Mouse (Mus musculus) spleen, postnatal 10 days (tissue): Measurements from ENCODE around the gene Adcy5.
A peak's percentile ranks its signal among the peaks of the same experiment; 100 is the strongest.

Experiments used
- DNase-seq, 2 experiments: peaks; one replicate each; pipeline ENCODE4 v3.0.0; 2021 to 2022; ENCODE audit warnings: low spot score in 2 of 2

Gene Adcy5

GRCm38 (mm10) chr16:35154641-35155390, at the start of gene Adcy5:
Gene Adcy5, plus strand, starts transcription at chr16:35154877.
- no peak for DNase-seq

GRCm38 (mm10) chr16:35107985-35108384, 46.7 kb upstream of the Adcy5 start:
- no peak for DNase-seq

- no peak for DNase-seq
These were observed 45.5 kb upstream of the Adcy5 start for GRCm38 (mm10) chr16:35109156-35109555.

DNA sequence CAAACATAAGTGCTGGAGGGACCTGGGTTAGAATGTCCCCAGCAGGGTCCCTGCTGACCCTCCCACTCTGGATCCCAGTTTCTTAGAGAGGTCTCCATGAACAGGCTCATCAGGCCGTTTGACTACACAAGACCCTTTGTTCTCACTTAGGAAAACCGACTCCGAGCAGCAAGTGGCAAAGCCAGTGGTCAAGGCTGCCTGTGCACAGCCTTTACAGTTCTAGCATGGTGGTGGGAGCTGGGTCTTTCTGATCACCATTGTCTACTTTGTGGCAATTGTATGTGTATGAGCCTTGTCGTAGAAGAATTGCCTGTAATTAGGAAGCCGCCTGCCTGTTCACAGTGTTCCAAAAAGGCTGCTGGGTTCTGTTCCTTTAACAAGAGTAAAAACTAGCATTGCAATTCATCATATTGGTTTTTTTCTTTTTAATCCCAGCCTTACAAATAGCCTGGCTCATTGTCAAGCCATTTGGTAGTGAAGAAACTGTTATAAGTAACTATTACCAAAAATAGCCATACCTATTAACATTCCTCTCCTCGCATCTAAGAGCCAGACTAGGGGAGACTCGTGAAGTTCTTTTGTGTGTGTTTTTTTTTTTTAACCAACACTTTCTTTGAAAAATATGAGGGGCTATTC, 44.9 kb upstream of the Adcy5 start:
- DNase-seq: no peak

- DNase-seq: peak; percentile 59 to 78
These were observed 44.1 kb upstream of the Adcy5 start for GRCm38 (mm10) chr16:35110410-35111142.

DNA sequence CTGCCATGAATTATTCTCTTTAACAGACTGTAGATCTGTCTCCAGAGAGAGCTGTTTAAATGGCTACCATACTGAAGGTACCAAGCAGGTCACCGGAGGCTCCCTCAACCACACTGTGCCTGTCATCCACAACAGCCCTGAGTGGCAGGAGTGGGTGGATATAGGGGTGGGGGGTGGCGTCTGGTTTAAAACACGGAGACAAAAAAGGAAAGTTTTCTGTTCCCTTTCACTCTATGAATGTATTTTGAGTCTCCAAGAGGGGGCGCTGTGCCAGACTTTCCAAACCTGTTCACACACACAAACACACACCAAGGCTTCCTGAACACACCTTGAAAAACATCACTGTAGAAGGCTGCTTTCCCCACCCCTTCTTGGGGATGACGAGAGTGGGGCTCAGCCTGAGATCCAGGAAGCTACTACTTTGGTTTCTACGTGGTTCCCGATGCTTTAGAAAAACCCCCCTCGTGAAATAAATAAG, 43.5 kb upstream of the Adcy5 start:
- DNase-seq: peak in 1 of 2 experiments; percentile 29

DNA sequence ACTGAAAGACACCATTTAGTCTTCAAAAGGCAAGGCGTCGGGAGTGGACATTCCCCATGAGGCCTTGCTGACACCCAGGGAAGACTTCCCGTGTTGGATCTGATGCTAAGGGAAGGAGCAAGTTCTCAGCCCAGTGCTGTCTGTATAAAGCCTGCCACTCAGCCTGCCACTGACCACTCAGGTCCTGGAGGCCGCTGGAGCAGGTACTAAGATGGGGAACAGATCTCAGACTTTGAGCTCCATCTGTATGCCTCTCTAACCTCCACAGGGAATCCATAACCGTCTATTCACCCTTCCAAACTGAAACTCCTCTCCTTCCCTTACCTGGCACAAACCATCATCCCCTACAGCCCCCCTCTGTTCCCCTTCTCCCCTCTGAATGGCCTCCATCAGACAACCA, 41.2 kb upstream of the Adcy5 start:
- DNase-seq: no peak

GRCm38 (mm10) chr16:35116328-35116956, 38.2 kb upstream of the Adcy5 start:
- no peak for DNase-seq

GRCm38 (mm10) chr16:35117436-35117835, 37.2 kb upstream of the Adcy5 start:
- no peak for DNase-seq

- DNase-seq: no peak
These were observed 34.1 kb upstream of the Adcy5 start for GRCm38 (mm10) chr16:35120603-35121002.

DNA sequence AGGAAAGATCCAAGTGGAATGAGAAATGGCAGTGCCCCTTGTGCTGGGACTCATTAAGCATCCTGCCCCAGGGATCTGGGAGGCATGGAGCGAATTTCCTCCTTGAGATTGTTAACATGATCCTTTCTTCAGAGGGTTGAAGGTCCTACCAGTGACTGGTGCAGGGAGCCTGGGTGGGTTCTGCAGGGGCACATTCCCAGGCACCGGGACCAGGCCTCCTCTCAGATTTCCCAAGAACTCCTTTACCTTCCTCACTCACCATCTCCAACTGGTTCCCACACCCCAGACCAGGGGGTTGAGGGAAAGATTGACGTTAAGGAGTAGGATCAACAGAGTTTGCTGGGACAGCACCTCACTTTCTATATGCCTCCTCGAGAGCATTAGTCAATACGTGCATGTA, 27.4 kb upstream of the Adcy5 start:
- DNase-seq: no peak

DNA sequence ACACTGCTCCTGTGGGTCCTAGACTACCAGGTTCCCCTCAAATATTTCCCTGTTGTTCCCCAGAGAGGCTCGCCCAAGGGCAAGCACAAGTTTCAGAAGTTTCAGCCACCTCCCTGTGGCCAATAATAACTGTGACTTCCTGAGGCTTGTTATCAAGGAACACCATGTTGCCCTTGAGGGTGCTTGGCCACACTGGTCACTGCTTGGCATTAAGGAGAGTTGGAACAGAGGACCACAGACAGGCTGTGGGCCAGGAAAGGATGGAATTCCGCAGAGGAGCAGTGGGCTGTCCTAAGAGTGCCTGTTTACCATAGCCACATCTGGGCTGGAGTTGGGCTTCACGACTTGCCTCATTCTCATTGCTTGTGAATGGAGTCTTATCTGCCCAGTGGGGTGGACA, 24.5 kb upstream of the Adcy5 start:
- no peak for DNase-seq

GRCm38 (mm10) chr16:35139416-35139815, 15.3 kb upstream of the Adcy5 start:
- no peak for DNase-seq

DNA sequence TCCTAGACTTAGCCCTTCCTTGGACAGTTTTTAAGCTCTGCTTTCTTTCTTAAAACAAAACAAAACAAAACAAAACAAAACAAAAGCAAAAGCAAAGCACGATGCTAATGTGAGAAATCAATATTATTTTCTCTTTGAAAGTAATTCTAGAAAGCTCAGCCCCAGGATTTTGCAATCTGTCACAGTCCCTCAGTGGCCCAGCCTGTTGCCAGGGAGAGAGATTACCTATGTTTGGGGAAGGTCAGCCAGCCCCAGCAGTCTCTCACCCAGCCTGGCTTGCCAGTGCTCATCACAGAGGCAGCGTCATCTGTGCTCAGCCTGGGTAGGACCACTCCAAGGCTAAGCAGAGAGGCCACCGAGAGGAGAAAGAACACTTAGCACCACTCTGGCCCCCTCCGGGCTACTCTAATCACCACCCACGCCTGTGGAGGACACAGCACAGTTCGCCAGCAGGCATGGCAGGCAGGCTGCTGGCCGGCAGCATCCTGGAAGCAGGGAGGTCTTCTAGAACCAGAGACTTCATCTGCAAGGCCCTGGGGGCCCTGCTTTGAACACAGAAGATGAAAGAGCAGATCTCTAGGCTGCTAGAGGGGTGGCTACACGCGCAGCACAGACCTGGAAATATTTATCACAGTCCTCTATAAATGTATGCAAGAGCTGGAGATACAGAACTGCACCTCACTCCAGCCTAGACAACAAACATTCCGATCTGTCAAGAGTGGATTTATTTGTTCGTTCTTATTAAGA, 14.6 kb upstream of the Adcy5 start:
- no peak for DNase-seq

- no peak for DNase-seq
These were observed 14.1 kb upstream of the Adcy5 start for GRCm38 (mm10) chr16:35140620-35140975.

DNA sequence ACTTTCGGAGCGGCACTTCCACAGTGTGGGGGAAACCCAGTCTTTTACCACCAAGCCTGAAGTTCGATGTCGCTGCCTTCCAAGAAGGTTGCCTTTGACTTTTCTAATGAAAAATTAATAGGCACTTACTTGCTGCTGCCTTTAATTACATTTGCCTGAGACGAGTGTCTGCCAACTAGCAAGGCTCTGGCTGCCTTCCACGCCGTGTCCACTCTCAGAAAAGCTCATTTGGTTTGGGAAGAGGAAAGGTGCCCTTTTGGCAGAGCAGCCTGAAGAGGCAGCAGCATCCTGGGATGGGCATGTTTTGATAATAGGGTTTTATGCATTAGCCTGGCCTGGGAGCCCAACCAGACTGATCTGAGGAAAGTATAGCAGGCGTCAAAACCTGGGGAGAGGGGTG, 12.8 kb upstream of the Adcy5 start:
- DNase-seq: no peak

DNA sequence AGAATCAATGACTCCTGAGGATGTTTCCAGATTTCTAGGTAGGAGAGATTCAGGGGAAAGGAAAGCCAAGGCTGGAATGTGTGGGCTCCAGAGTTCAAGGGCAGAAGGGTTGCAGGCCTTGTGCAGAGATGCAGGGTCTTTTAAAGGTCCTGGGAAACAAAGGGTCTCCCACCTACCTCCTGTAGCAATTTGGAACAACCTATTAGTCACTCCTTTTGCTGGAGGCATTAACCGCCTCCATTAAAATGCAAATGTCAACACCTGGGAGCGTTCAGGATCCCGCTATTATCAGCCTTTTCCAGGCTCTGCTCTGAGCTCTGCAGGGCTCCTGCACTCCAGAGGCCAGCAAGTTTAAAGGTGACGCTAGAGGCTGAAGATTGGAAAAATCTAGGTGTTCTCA, 8.5 kb upstream of the Adcy5 start:
- no peak for DNase-seq

GRCm38 (mm10) chr16:35153146-35153755, 1.4 kb upstream of the Adcy5 start:
- DNase-seq: no peak

DNA sequence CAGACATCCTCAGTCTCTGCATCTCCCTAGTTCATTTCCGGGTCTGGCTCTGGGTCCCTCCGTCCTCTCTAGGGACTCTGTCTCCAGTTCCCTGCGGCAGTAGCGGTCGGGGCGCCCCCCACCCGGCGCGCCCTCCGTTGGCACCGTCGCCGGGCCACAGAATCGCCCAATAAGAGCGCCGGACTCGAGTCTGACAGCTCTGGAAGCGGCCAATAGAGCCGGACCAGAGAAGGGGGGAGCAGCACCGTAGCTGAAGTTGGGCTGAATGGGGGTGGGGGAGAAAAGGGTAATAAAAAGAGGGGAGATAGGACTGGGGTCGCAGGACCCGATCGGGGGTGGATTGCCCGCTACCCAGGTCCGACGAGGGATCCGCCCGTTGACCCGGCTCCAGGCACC, 434 bp upstream of the Adcy5 start:
- no peak for DNase-seq

- DNase-seq: peak in 1 of 2 experiments; percentile 29
These were observed 971 bp downstream of the Adcy5 start for GRCm38 (mm10) chr16:35155391-35156305.
